8 mouse cellular contexts compared by ENCODE assay signal in genomic region chr9:107676302-107676701, GRCm38 (mm10). TPM values are rescaled to one million over a fixed set of nuclear protein-coding genes. Genes with fewer than 3 reads are reported as not detected.
A peak's percentile ranks its signal among the peaks of the same experiment; 100 is the strongest.
DNase-seq lines count a peak whose midpoint lies in the region; ATAC-seq and TF ChIP-seq lines count a peak whose summit lies in the region.

No protein-coding gene starts in this region.

- H3K4me3 ChIP-seq in heart, embryonic 12.5 days: peak overlapping the region; percentile 37
- peak overlapping the region; percentile 51 to 60; a peak in 3 of 4 replicates for H3K4me3 ChIP-seq in ES-E14 (ENCODE audit: insufficient read depth in 1 of 2, low read depth in 1 of 2, low read length in 2 of 2, poor library complexity in 1 of 2, severe bottlenecking in 1 of 2)
- peak overlapping the region; percentile 47 for H3K4me3 ChIP-seq in hindbrain, embryonic 10.5 days

- peak overlapping the region; percentile 71 for H3K4me2 ChIP-seq in heart, embryonic 12.5 days

- peak overlapping the region; percentile 52; the same call in 1 of the 2 replicates for H3K9ac ChIP-seq in heart, embryonic 12.5 days
- peak overlapping the region; percentile 34; the same call in 1 of the 2 replicates for H3K9ac ChIP-seq in ES-E14 (ENCODE audit: insufficient read depth, low read depth, low read length, poor library complexity, severe bottlenecking)

- peaks cover 8% of the 10 kb centered on the region for H3K4me1 ChIP-seq in heart, embryonic 12.5 days (replicated peaks)
- peaks cover 0 to 11% of the 10 kb centered on the region in 2 experiments; a peak in 1 of 4 replicates for H3K4me1 ChIP-seq in ES-E14 (ENCODE audit: control insufficient read depth in 2 of 2, insufficient read depth in 2 of 2, low read length in 2 of 2, poor library complexity in 1 of 2)
- peaks cover 29% of the 10 kb centered on the region for H3K4me1 ChIP-seq in hindbrain, embryonic 10.5 days (replicated peaks)

- ATAC-seq in heart, embryonic 12.5 days (ENCODE audit: insufficient number of reproducible peaks, low FRiP score): 0 out of 2 replicates have a peak, but pooled peaks have one; percentile 33

- 2% methylated on average over 24 of the region's 25 CpGs for WGBS in heart, embryonic 12.5 days
- WGBS in hindbrain, embryonic 10.5 days: 2% methylated on average over 25 of the region's 25 CpGs

- H3K27ac ChIP-seq in heart, embryonic 12.5 days (ENCODE audit: poor library complexity, severe bottlenecking): no peak overlapping the region
- H3K27ac ChIP-seq in ES-E14 (ENCODE audit: insufficient read depth, low read depth, low read length, poor library complexity, severe bottlenecking): no peak overlapping the region
- no peak overlapping the region; the same call in 1 of the 2 replicates for H3K27ac ChIP-seq in hindbrain, embryonic 10.5 days

- no peaks in the 10 kb centered on the region for H3K36me3 ChIP-seq in heart, embryonic 12.5 days
- no peaks in the 10 kb centered on the region for H3K36me3 ChIP-seq in ES-E14 (ENCODE audit: control insufficient read depth, insufficient read depth, low read length, poor library complexity, severe bottlenecking)
- H3K36me3 ChIP-seq in hindbrain, embryonic 10.5 days: no peaks in the 10 kb centered on the region

- intact Hi-C loops in heart, postnatal 14 days (cut with DNase I): loop anchor here (1.0 kb wide), 2 partner anchors 31 to 72 kb away; no protein-coding TSS in a partner anchor

- in situ Hi-C loops in ES-E14 (cut with MboI; ENCODE audit: low sequenced_read_pairs in 2 of 2, unreplicated experiment in 2 of 2): no loop called here

- H3K9me3 ChIP-seq in heart, embryonic 12.5 days (replicated peaks): no peaks in the 10 kb centered on the region
- no peaks in the 10 kb centered on the region for H3K9me3 ChIP-seq in ES-E14 (ENCODE audit: control insufficient read depth, insufficient read depth, low read depth, low read length)
- H3K9me3 ChIP-seq in hindbrain, embryonic 10.5 days: no peaks in the 10 kb centered on the region

- H3K27me3 ChIP-seq in heart, embryonic 12.5 days (replicated peaks): peaks cover 65% of the 10 kb centered on the region
- H3K27me3 ChIP-seq in hindbrain, embryonic 10.5 days (ENCODE audit: insufficient read depth, poor library complexity, severe bottlenecking): peaks cover 62% of the 10 kb centered on the region

- DNase-seq in heart, postnatal 14 days: no peak
- DNase-seq in ES-E14 (ENCODE audit: low read depth, low spot score): no peak
- no peak for DNase-seq in hindbrain, embryonic 10.5 days (ENCODE audit: low spot score)
- DNase-seq in lung, postnatal 4 days: peak; percentile 37 to 64
- no peak for DNase-seq in thymus, postnatal 25 days
- no peak for DNase-seq in urinary bladder, adult 2 months (ENCODE audit: low spot score)
- no peak for DNase-seq in kidney, adult 18-20 months

TF ChIP-seq in ES-E14, 5 proteins besides CTCF, POLR2A, EP300 and RAD21:
- TF ChIP-seq MAFK (IDR thresholded peaks at IDR 0.05; ENCODE audit: insufficient read depth, low read depth, low read length) (no peak), ZC3H11A (IDR thresholded peaks at IDR 0.05; ENCODE audit: borderline replicate concordance, low read depth, low read length) (no peak), ZNF384 (IDR thresholded peaks at IDR 0.05; ENCODE audit: low read depth, low read length) (no peak), CHD2 (IDR thresholded peaks at IDR 0.05; ENCODE audit: low read depth, low read length) (no peak), HCFC1 (IDR thresholded peaks at IDR 0.05; ENCODE audit: borderline replicate concordance, insufficient read depth, low read length) (no peak)

RNA-seq across cellular contexts. Expression of gene Gnat1, which starts 3.2 kb away (rescaled TPM):
- 0.97 and 1.2 TPM in 2 replicates for polyA plus RNA-seq in heart, embryonic 12.5 days (2016; fragmentation: Nextera tagmentation; extraction: Ambion mirVana)
- not detected for total RNA-seq in heart, postnatal 14 days (2021)
- 1.2 and 1.8 TPM in 2 replicates for total RNA-seq in ES-E14 (2012; rRNA removed)
- polyA plus RNA-seq in hindbrain, embryonic 10.5 days (2016; fragmentation: Nextera tagmentation; extraction: Ambion mirVana): 2.6 and 3.1 TPM in 2 replicates
- polyA plus RNA-seq in urinary bladder, adult 2 months (2012; rRNA removed): 0.06 TPM in 1 of 2 replicates, not detected in the other

RNA-seq across cellular contexts. Expression of gene Slc38a3, which starts 7.0 kb away (rescaled TPM):
- polyA plus RNA-seq in heart, embryonic 12.5 days (2016; fragmentation: Nextera tagmentation; extraction: Ambion mirVana): 2.9 and 3.2 TPM in 2 replicates
- 10 to 100 TPM; 48.6 to 53.3 TPM for total RNA-seq in heart, postnatal 14 days (2021)
- total RNA-seq in ES-E14 (2012; rRNA removed): 2.9 and 8.9 TPM in 2 replicates
- 6.4 and 7.2 TPM in 2 replicates for polyA plus RNA-seq in hindbrain, embryonic 10.5 days (2016; fragmentation: Nextera tagmentation; extraction: Ambion mirVana)
- polyA plus RNA-seq in urinary bladder, adult 2 months (2012; rRNA removed): 0.44 and 0.45 TPM in 2 replicates

RNA-seq across cellular contexts. Expression of gene Sema3f, which starts 34.0 kb away (rescaled TPM):
- 8.1 and 8.4 TPM in 2 replicates for polyA plus RNA-seq in heart, embryonic 12.5 days (2016; fragmentation: Nextera tagmentation; extraction: Ambion mirVana)
- 10 to 100 TPM; 17.7 to 18.0 TPM for total RNA-seq in heart, postnatal 14 days (2021)
- 11.5 and 11.6 TPM in 2 replicates for total RNA-seq in ES-E14 (2012; rRNA removed)
- 14.5 and 16.4 TPM in 2 replicates for polyA plus RNA-seq in hindbrain, embryonic 10.5 days (2016; fragmentation: Nextera tagmentation; extraction: Ambion mirVana)
- 110 and 111 TPM in 2 replicates for polyA plus RNA-seq in urinary bladder, adult 2 months (2012; rRNA removed)

RNA-seq across cellular contexts. Expression of gene Gnai2, which starts 41.1 kb away (rescaled TPM):
- 404 and 442 TPM in 2 replicates for polyA plus RNA-seq in heart, embryonic 12.5 days (2016; fragmentation: Nextera tagmentation; extraction: Ambion mirVana)
- total RNA-seq in heart, postnatal 14 days (2021): 100 to 1,000 TPM; 318 to 327 TPM
- total RNA-seq in ES-E14 (2012; rRNA removed): 178 and 232 TPM in 2 replicates
- 554 and 640 TPM in 2 replicates for polyA plus RNA-seq in hindbrain, embryonic 10.5 days (2016; fragmentation: Nextera tagmentation; extraction: Ambion mirVana)
- polyA plus RNA-seq in urinary bladder, adult 2 months (2012; rRNA removed): 449 and 465 TPM in 2 replicates

Comparison
In these comparisons a context has a peak if more than half of its experiments do, and no peak if none do; other contexts are left out.
1. DNase-seq: peak in lung, postnatal 4 days (2 of 2); none in heart, postnatal 14 days (0 of 2), ES-E14 (single experiment), hindbrain, embryonic 10.5 days (single experiment), thymus, postnatal 25 days (single experiment), urinary bladder, adult 2 months (single experiment) and kidney, adult 18-20 months (single experiment).
2. Peak in every context shown above with its lines, with median percentiles within 50 percentile points of each other: H3K4me3 ChIP-seq.